Mouse (Mus musculus): ENCODE results near the gene Eif5a.
A peak's percentile ranks its signal among the peaks of the same experiment; 100 is the strongest.

Gene Eif5a

GRCm38 (mm10) chr11:69904311-69904710, 17.4 kb downstream of the Eif5a start:
- DNase-seq (ENCODE audit: low spot score in 2 of 2), result no peak

- no peak for DNase-seq (ENCODE audit: low spot score in 2 of 2)
These were observed 18.8 kb downstream of the Eif5a start for GRCm38 (mm10) chr11:69902972-69903371.

- DNase-seq (ENCODE audit: low spot score in 2 of 2), result peak; percentile 50 to 68
These were observed 19.8 kb downstream of the Eif5a start for GRCm38 (mm10) chr11:69901993-69902392.

GRCm38 (mm10) chr11:69901406-69901846, 20.3 kb downstream of the Eif5a start:
- DNase-seq (ENCODE audit: low spot score in 2 of 2), result peak; percentile 90 to 92

DNA sequence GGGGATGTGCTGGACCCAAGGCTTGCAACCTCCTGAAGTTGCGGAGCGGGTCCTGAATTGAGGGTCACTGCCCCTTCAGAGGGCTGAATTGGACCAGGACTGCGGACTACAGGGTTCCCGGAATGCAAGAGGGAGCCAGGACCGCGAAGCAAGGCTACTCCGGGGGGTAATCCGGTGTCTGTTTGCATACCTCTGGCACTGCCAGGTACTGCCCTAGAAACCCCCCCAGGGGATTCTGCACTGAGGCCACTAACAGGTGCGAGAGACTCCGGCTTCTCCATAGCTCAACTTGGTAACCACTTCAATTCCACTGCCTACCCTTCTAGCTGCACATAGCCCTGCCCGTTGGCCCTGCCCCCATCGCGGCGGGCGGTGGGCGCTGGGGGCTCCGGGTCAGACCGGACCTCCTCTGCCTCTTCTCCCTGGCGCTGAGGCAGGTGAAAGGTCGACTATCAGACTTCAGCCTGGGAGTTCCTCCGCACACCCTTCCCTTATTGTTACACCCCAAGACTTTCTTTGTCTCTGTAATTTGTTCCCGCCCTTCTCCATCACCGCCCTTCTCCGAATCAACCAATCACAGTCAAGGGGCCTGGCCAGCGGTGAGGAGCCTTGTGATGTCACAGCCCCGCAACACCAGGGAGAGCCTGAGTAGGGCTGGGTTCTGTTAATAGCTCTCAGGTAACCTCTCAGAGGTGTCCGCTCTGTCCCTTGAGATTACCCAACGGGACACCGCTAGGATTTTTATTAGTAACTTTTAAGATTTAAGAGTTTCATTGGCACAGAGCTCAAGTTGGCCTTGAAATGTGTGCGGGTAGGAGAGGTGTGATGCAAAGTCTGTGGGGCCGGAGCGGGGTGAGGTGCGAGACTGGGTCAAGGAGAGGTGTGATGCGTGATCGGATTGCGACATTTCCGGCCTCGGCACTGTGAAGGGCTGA, 21.0 kb downstream of the Eif5a start, which contains the start of the genes 2810408A11Rik and Neurl4:
2810408A11Rik (minus strand) TSS at position 517 of the 935 bp plus-strand sequence.
Neurl4 (plus strand) TSS at position 602 of the 935 bp plus-strand sequence.
- peak; percentile 81 to 89 for DNase-seq (ENCODE audit: low spot score in 2 of 2)

- no peak for DNase-seq (ENCODE audit: low spot score in 2 of 2)
These were observed 21.9 kb downstream of the Eif5a start for GRCm38 (mm10) chr11:69899870-69900269.

DNA sequence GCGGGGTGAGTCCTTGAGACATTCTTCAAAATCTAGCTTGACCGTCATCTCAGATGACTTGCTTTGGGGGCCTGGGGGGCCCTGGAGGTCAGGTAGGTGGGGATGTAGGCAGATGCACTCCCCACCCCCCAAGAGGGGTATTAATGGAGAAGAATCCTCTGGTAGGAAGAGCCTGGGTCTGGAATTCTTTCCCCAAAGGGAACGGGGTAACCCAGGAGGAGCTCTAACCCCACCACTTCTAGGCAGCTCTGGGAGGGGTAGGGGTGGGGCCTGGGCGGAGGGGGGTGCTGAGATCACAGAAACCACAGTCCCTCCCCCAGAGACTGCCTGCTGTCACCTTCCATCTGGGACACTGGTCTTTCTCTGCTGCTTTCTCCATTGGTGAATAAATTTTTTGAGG, 26.5 kb downstream of the Eif5a start, which contains the start of gene Acap1:
Acap1 (minus strand) TSS at position 249 of the 400 bp plus-strand sequence.
- peak in 1 of 2 experiments; percentile 63 for DNase-seq (ENCODE audit: low spot score in 2 of 2)

DNA sequence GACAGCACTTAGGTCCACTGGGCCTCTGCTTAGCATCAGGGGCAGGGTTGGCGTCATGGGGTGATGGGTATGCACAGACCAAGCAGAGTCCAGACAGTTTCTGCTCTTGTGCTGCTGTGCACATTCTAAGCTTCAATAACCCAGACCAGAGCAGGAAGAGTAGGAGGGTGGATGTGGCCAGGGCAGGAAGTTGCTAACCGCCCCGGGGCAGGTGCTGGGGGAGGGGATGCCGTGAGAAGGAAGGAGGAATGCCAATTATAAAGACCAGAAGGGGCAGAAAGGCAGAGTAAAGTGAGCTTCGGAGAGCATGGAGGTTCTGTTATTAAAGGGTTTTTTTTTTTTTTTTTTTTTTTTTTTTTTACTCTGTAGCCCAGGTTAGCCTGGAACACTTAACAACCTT, 27.1 kb downstream of the Eif5a start:
- DNase-seq (ENCODE audit: low spot score in 2 of 2), result peak in 1 of 2 experiments; percentile 76

DNA sequence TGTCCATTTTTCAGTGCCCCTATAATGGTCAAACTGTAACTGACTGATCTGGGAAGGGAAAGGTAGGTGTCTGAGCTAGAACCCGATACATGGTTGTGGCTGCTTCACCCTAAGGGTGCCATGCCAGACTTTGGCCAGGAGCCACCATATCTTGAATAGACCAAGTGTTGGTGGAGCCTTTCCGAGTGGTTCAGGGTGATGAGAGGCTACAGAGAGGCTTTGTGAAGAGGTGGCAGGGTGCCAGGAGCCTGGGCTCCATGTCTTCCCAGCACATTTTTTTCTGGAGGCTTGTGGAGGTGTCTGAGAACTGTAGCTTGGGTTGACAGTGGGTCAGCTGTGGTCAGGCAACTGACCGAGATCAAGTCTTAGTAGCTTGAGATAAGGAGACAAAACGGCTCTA, 30.3 kb downstream of the Eif5a start:
- peak in 1 of 2 experiments; percentile 68 for DNase-seq (ENCODE audit: low spot score in 2 of 2)

GRCm38 (mm10) chr11:69886907-69887635, 34.7 kb downstream of the Eif5a start:
- no peak for DNase-seq (ENCODE audit: low spot score in 2 of 2)

DNA sequence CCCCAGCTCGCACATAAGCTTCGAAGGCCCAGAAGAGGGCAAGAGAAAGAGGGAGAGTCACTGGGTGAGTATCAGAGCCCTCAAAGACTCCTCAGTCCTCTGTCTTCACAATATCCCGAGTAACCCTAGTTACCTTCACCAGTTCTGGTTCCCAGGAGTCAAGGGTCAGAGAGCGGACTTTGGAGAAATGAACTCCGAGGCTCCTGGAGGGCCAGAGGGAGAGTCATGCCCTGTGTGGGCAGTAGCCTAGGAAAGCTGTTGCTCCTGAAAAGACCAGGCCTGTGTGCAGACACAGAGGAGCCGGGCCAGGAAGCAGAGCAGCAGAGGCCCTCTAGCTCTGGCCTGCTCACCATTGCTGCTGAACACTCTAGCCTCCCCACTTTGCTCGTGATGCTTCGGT, 37.1 kb downstream of the Eif5a start:
- no peak for DNase-seq (ENCODE audit: low spot score in 2 of 2)

DNA sequence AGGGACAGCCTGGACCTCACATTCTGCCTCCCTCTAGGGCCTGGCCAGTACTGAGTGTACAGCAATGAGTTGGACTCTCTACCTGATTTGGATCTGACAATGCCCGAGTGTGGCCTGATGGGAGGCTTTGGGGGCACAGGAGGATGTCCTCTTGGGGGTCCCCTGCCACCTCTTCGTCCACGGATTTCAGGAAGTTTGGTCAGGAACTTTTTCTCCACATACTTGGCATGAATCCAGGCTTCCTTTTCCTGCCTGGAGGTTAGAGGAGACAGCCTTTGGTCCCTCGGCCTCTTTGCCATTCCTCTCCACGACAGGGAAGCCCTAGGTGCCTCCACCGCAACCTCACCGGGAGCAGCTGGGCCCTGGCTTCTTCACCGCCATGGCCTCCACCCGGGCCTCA, 37.5 kb downstream of the Eif5a start:
- DNase-seq (ENCODE audit: low spot score in 2 of 2), result no peak

DNA sequence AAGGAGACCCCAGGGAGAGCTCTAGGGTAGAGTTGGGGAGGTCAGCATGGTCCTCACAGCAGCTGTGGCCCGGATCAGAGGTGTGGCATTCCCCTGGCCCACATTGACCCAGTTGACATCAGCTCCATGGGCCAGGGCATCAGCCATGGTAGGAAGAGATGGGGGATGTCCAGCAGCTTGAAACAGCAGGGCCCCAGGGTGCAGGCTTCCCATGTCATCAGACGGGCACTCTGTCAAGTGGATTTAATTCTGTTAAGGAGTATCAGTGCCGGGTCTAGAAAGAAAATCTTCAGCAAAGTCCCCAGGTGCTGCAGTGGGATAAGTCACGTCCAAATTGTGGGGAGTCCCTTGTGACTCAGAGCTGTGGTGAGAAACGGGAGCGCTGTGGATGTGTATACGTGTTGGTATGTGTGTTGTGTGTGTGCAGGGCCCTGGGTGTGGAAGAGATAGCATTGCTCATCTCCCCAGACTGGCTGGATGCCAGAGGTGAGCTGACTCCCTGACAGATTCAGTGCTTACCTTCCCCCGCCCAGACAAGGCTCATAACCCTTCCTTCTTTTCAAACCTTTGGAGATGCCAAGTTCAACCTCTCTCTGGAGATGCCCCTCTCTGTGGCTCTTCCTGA, 38.1 kb downstream of the Eif5a start:
- peak in 1 of 2 experiments; percentile 45 for DNase-seq (ENCODE audit: low spot score in 2 of 2)

- DNase-seq (ENCODE audit: low spot score in 2 of 2), result peak in 1 of 2 experiments; percentile 79
These were observed 38.7 kb downstream of the Eif5a start for GRCm38 (mm10) chr11:69883066-69883465.

DNA sequence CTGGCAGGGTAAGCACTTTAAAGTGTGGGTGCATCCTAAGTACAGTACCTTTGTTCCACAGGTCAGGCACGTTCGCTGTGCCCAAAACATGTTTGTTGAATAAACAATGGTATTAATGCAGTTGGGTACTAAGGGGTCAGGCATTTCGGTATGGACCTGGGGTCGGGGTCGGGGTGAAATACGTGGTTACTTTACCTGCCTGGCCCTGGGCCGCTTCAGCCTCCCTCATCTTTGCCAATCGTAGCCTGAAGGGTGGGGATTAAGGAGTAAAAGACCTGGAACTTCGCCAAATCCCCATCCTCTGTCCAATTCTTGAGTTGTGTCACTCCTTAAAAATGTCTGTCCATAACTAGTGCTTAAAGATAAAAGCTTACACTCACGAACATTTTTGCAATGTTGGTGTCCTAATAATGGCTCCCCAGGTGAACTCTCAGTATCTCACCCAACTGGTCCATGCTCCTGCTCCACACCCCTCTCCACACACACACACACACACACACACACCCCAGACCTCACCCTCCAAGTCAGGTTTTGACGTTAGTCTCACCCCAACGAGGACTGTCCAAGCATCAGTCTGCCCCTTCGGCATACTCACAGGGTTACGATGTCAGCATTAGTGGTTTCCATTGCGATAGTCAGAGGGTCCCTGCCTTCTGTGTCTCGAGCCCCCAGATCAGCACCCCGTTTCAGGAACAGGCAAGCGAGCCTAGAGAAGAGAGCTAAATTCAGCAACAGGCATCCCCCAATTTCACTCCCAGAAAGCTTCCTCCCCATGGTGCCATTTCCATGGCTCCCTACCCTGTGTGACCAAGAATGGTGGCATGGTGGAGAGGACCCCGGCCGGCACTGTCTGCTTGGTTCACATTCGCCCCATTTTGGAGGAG, 39.7 kb downstream of the Eif5a start:
- DNase-seq (ENCODE audit: low spot score in 2 of 2), result no peak

DNA sequence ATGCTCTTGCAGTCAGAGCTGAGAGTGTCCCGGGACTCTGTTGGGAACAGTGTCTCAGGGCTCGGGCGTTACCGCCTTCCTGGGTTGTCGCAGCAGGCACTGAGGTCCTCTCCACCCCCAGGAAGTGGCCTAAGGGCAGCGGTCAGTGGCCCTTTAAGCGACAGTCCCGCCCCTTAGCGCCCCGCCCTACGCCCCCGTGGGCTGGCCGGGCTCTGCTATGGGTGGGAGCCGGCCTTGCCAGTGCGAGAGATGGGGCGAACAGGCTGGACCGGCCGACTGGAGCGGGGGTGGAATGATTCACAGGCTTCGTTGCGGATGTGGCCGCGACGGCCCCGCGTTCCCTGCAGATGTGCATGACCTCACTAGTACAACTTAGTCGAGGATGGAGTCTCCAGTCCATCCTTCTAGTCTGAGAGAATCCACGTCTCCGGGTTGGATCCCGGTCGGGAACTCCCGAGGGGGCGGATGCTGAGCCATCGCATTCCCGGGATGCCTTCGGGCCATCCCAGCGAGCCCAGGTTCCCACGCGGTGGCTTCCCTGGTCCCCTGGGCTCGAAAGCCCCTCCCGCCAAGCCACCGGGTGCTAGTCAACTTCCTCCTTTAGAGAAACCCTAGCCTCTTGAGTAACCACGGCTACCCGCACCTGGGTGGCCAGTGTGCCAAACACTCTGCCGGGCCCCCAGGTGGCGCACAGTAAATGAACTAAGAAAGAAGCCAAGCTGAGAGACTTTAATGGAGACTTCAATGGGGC, 40.7 kb downstream of the Eif5a start, which contains the start of gene Kctd11:
Kctd11 (minus strand) TSS at position 554 of the 751 bp plus-strand sequence.
- peak; percentile 77 to 85 for DNase-seq (ENCODE audit: low spot score in 2 of 2)

- DNase-seq (ENCODE audit: low spot score in 2 of 2), result peak; percentile 74 to 83
These were observed 41.3 kb downstream of the Eif5a start for GRCm38 (mm10) chr11:69880506-69880852.

DNA sequence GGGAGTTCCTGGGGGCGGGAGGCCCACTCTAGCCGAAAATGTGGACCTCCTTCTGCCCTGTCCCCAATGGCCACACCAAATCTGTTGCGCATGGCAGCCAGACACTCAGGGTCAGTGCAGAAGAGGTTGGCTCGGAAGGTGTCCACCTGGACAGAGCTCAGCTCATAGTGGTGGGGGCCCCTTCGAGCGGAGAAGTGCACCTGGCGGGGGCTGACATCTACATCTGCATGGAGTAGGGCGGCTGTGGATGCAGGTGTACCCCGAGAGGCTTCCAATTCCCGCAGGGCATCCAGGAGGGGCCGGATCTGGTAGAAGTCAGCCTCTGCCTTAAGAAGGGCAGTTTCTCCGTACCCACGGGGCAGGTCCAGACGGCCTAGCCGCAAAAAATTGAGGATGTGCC, 42.0 kb downstream of the Eif5a start:
- DNase-seq (ENCODE audit: low spot score in 2 of 2), result no peak

GRCm38 (mm10) chr11:69878952-69879351, 42.8 kb downstream of the Eif5a start:
- DNase-seq (ENCODE audit: low spot score in 2 of 2), result no peak

DNA sequence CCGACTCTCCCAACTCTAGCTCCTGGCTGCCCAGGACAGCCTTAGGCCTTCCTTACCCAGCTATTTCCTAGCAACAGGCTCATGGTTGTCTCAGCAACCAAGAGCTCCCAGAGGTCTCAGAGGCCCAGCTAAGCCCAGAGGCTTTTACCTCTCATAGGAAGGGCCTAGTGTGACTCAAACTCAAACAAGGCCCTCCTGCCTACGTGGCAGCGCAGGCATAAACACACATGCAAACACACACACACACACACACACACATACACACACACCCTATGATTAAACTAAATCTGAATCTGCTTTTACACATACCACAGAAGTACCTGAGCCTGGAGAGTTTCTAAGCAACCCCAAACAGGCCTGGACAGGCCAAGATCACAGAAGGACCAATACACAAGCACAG, 43.4 kb downstream of the Eif5a start:
- no peak for DNase-seq (ENCODE audit: low spot score in 2 of 2)
